Mouse (Mus musculus) CH12.LX (cell line): Measurements from ENCODE around the gene Sema6d. TPM values are rescaled to one million over a fixed set of nuclear protein-coding genes. Genes with fewer than 3 reads are reported as not detected.

Source experiments
- DNase-seq: peaks from one replicate; pipeline ENCODE4 v3.0.0-alpha.2; 2013; ENCODE audit errors: extremely low read depth
- H3K27ac ChIP-seq: 2 replicates; pipeline ENCODE4 v1.5.1; 2012; ENCODE audit warnings: low read depth, mild to moderate bottlenecking, control low read depth, moderate library complexity; ENCODE audit not compliant: insufficient read depth
- H3K27me3 ChIP-seq: replicated peaks from 2 replicates; pipeline ENCODE3; 2012; ENCODE audit warnings: inconsistent platforms
- H3K36me3 ChIP-seq, 2 experiments: replicated peaks in 1 of 2; 2 replicates each; pipeline versions ENCODE3 to v1.6.1; 2012; ENCODE audit warnings: inconsistent platforms in 1 of 2, low read length in 1 of 2, mild to moderate bottlenecking in 1 of 2, mixed read lengths in 1 of 2, moderate library complexity in 1 of 2; ENCODE audit not compliant: control insufficient read depth in 1 of 2, insufficient read depth in 1 of 2
- H3K4me1 ChIP-seq, 2 experiments: 2 replicates each; pipeline ENCODE4 v1.6.1; 2012; ENCODE audit warnings: inconsistent platforms in 1 of 2, moderate library complexity in 1 of 2; ENCODE audit not compliant: insufficient read depth in 2 of 2, control insufficient read depth in 1 of 2
- H3K4me2 ChIP-seq: 2 replicates; pipeline ENCODE4 v1.6.1; 2012; ENCODE audit warnings: low read depth, mild to moderate bottlenecking, control low read depth; ENCODE audit not compliant: poor library complexity, insufficient read depth, severe bottlenecking
- H3K4me3 ChIP-seq, 3 experiments: fragments of 150-350 bp in 1 of 3; sonication (generic) in 1 of 3; replicated peaks in 1 of 3; 2 replicates each; pipeline versions ENCODE3 to v1.5.1; 2011 to 2012; ENCODE audit warnings: low read depth in 2 of 3, low read length in 2 of 3, mild to moderate bottlenecking in 2 of 3, moderate library complexity in 2 of 3, control low read depth in 1 of 3, improper control_type of control experiment in 1 of 3, inconsistent platforms in 1 of 3, mixed read lengths in 1 of 3; ENCODE audit not compliant: poor library complexity in 1 of 3
- H3K79me2 ChIP-seq: replicated peaks from 2 replicates; pipeline ENCODE4 v1.6.1; 2012; ENCODE audit warnings: mild to moderate bottlenecking, moderate library complexity; ENCODE audit not compliant: control insufficient read depth, poor library complexity, insufficient read depth, severe bottlenecking; ENCODE audit errors: extremely low read depth
- H3K9ac ChIP-seq: 2 replicates; pipeline ENCODE4 v1.6.1; 2012; ENCODE audit warnings: low read depth, mild to moderate bottlenecking, control low read depth, moderate library complexity; ENCODE audit not compliant: insufficient read depth
- H3K9me3 ChIP-seq: replicated peaks from 2 replicates; pipeline ENCODE3; 2012; ENCODE audit warnings: low read length, inconsistent platforms, mixed read lengths
- CTCF ChIP-seq, 2 experiments: IDR thresholded peaks in 1 of 2; conservative IDR thresholded peaks in 1 of 2; 2 replicates each; pipeline ENCODE4 v1.5.1; 2011 to 2012; ENCODE audit warnings: low read depth in 2 of 2, low read length in 2 of 2, improper control_type of control experiment in 1 of 2, inconsistent platforms in 1 of 2, mild to moderate bottlenecking in 1 of 2, moderate library complexity in 1 of 2
- E2F4 ChIP-seq: IDR thresholded peaks from 2 replicates; pipeline ENCODE4 v1.6.1; 2011; ENCODE audit warnings: low read depth, low read length, improper control_type of control experiment; ENCODE audit not compliant: insufficient replicate concordance
- ELF1 ChIP-seq: IDR thresholded peaks from 2 replicates; pipeline ENCODE4 v1.6.1; 2014; ENCODE audit warnings: low read depth, mild to moderate bottlenecking, inconsistent platforms, low read length, improper control_type of control experiment
- GABPA ChIP-seq: IDR thresholded peaks from 2 replicates; pipeline ENCODE4 v1.6.1; 2012; ENCODE audit warnings: low read depth, low read length, improper control_type of control experiment, inconsistent platforms; ENCODE audit not compliant: insufficient replicate concordance
- IRF4 ChIP-seq: IDR thresholded peaks from 2 replicates; pipeline ENCODE4 v1.6.1; 2014; ENCODE audit warnings: low read depth, mild to moderate bottlenecking, inconsistent platforms, low read length, improper control_type of control experiment
- MAFK ChIP-seq: IDR thresholded peaks from 2 replicates; pipeline ENCODE4 v1.6.1; 2011; ENCODE audit warnings: low read length, improper control_type of control experiment; ENCODE audit not compliant: insufficient replicate concordance
- MEF2A ChIP-seq: IDR thresholded peaks from 2 replicates; pipeline ENCODE4 v1.6.1; 2014; ENCODE audit warnings: low read depth, mild to moderate bottlenecking, inconsistent platforms, low read length, improper control_type of control experiment, borderline replicate concordance
- MYC ChIP-seq: IDR thresholded peaks from 2 replicates; pipeline ENCODE4 v1.6.1; 2011; ENCODE audit warnings: low read depth, mild to moderate bottlenecking, improper control_type of control experiment, low read length
- NELFE ChIP-seq: IDR thresholded peaks from 2 replicates; pipeline ENCODE4 v1.6.1; 2011; ENCODE audit warnings: low read depth, low read length, improper control_type of control experiment
- POLR2AphosphoS2 ChIP-seq: IDR thresholded peaks from 2 replicates; pipeline ENCODE4 v1.6.1; 2011; ENCODE audit warnings: low read depth, low read length, improper control_type of control experiment
- RAD21 ChIP-seq: IDR thresholded peaks from 2 replicates; pipeline ENCODE4 v1.6.1; 2011; ENCODE audit warnings: low read depth, mild to moderate bottlenecking, low read length, improper control_type of control experiment, moderate library complexity
- TBP ChIP-seq: conservative IDR thresholded peaks from 2 replicates; pipeline ENCODE4 v1.6.1; 2011; ENCODE audit warnings: low read depth, low read length, improper control_type of control experiment
- UBTF ChIP-seq: IDR thresholded peaks from 2 replicates; pipeline ENCODE4 v1.6.1; 2012; ENCODE audit warnings: low read depth, mild to moderate bottlenecking, inconsistent platforms, low read length, improper control_type of control experiment, moderate library complexity
- USF1 ChIP-seq: IDR thresholded peaks from 2 replicates; pipeline ENCODE4 v1.6.1; 2014; ENCODE audit warnings: low read depth, mild to moderate bottlenecking, inconsistent platforms, low read length, improper control_type of control experiment
- ZMIZ1 ChIP-seq: IDR thresholded peaks from 2 replicates; pipeline ENCODE4 v1.6.1; 2012; ENCODE audit warnings: low read depth, mild to moderate bottlenecking, inconsistent platforms, low read length, improper control_type of control experiment
- ZNF384 ChIP-seq: IDR thresholded peaks from 2 replicates; pipeline ENCODE4 v1.6.1; 2012; ENCODE audit warnings: low read depth, low read length, improper control_type of control experiment, inconsistent platforms
- dilution Hi-C: fragments of 300-500 bp; cut with MboI; formaldehyde crosslinking; loops from 2 replicates; pipeline ENCODE4 v1.14.3; 2020; ENCODE audit warnings: low sequenced_read_pairs; ENCODE audit not compliant: extremely low pct_unique_long_range_greater_than_20kb, extremely low pct_ligation_motif_present
- in situ Hi-C: fragments of 300-500 bp; cut with MboI; formaldehyde crosslinking; loops from 3 replicates; pipeline ENCODE4 v1.14.3; 2019; ENCODE audit warnings: low sequenced_read_pairs, low pct_ligation_motif_present, low pct_unique_long_range_greater_than_20kb, mixed read lengths
- polyA plus RNA-seq: library from polyadenylated mRNA; unstranded; fragments of >175 nt; gene quantifications from 2 replicates; pipeline ENCODE4 v1.2.1, GENCODE M21; 2012; ENCODE audit warnings: low read depth; ENCODE audit not compliant: insufficient read length
- total RNA-seq, 2 experiments: library from RNA; depleted of rRNA; stranded (reverse); fragments of 300-350 nt in 1 of 2; fragments of >200 nt in 1 of 2; gene quantifications; 2 replicates each; pipeline ENCODE4 v1.2.3; 2012 to 2014

Sema6d gene
- total and polyA plus RNA-seq, 3 experiments = not detected

GRCm38 (mm10) chr2:124244543-124245245, 154.9 kb downstream of the Sema6d start:
- TF ChIP-seq MEF2A = no peak
- no peak for TF ChIP-seq ZNF384
- no peak for TF ChIP-seq USF1
- TF ChIP-seq CTCF (conservative IDR thresholded peaks at IDR 0.05 in 1 of 2, IDR thresholded peaks at IDR 0.05 in 1 of 2; ENCODE audit: low read depth in 2 of 2, low read length in 2 of 2) = no peak
- no peak for TF ChIP-seq MYC
- TF ChIP-seq ELF1 = no peak
- TF ChIP-seq E2F4 = no peak
- no peak for TF ChIP-seq POLR2AphosphoS2
- no peak for TF ChIP-seq UBTF
- TF ChIP-seq MAFK = no peak
- no peak for TF ChIP-seq NELFE
- dilution Hi-C loops = no loop called here
- Histone ChIP-seq H3K79me2 (no peaks in the 10 kb centered on the region), H3K4me1 (no peaks in the 10 kb centered on the region), H3K36me3 (no peaks in the 10 kb centered on the region), H3K4me3 (no peak overlapping the region), H3K4me2 (no peak overlapping the region), H3K27ac (no peak overlapping the region), H3K9ac (no peak overlapping the region), H3K9me3 (peaks cover 47% of the 10 kb centered on the region), H3K27me3 (no peaks in the 10 kb centered on the region)
- in situ Hi-C loops = no loop called here
- no peak for DNase-seq

GRCm38 (mm10) chr2:124258108-124258507, 168.3 kb downstream of the Sema6d start:
- in situ Hi-C loops (no loop called here), dilution Hi-C loops (no loop called here)
- Histone ChIP-seq H3K4me1 (no peaks in the 10 kb centered on the region), H3K27ac (no peak overlapping the region), H3K4me3 (no peak overlapping the region), H3K9me3 (peaks cover 47% of the 10 kb centered on the region), H3K79me2 (no peaks in the 10 kb centered on the region), H3K9ac (no peak overlapping the region), H3K4me2 (no peak overlapping the region), H3K27me3 (no peaks in the 10 kb centered on the region), H3K36me3 (no peaks in the 10 kb centered on the region)
- no peak for DNase-seq
- no peak for TF ChIP-seq RAD21
- TF ChIP-seq CTCF (conservative IDR thresholded peaks at IDR 0.05 in 1 of 2, IDR thresholded peaks at IDR 0.05 in 1 of 2; ENCODE audit: low read depth in 2 of 2, low read length in 2 of 2) = no peak
- no peak for TF ChIP-seq E2F4
- no peak for TF ChIP-seq GABPA
- no peak for TF ChIP-seq USF1
- TF ChIP-seq TBP = no peak
- no peak for TF ChIP-seq ZMIZ1
- TF ChIP-seq IRF4 = no peak
